Mouse (Mus musculus) heart, postnatal 25 days (tissue): Measurements from ENCODE around the gene Mal. TPM values are rescaled to one million over a fixed set of nuclear protein-coding genes. Genes with fewer than 3 reads are reported as not detected.
A peak's percentile ranks its signal among the peaks of the same experiment; 100 is the strongest.

Experiments used
- DNase-seq: peaks from one replicate; pipeline ENCODE4 v3.0.0; 2022; ENCODE audit warnings: low spot score
- intact Hi-C: fragments of 180-260 bp; cut with DNase I; formaldehyde crosslinking; loops from one replicate; pipeline ENCODE4 v1.15.1; 2025
- total RNA-seq, 2 experiments: library from RNA; stranded (reverse); gene quantifications; 2 replicates each; pipeline ENCODE4 v1.2.3; 2021

The Mal gene
- total RNA-seq: 1 to 10 TPM; 5.5 to 7.2 TPM

DNA sequence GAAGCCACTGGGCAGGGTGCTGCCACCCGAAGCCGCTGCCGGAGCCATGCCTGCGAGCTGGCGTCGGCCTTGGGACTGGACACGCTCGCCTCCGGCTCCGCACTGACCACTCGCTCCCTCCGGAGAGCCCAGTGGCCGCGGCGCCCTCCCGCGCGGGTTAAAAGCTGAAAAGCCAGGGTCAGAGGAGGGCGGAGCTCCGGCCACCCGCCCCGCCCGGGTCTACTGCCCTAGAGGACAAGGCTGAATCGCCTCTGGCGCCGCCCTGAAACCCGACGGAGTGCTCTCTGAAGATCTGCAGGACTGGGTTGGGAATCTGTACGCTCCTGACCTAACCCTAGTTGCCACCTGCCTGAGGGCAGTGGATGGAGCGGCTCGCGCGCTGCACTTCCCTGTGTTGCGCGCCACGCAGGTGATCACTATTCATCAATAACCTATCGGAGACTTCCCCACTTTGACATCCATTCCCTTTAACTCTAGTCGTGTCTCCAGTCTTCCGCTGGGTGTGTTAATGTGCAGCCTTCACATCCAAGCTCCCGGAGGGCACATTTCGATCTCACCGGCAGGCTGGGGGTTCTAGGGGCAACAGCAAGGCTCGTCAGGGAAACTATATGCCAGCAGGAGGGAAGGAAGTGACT is at the start of gene Mal:
TSS of gene Mal (minus strand) at position 610 of the 635 bp plus-strand sequence.
- no peak for DNase-seq
- intact Hi-C loops: no loop called here

DNA sequence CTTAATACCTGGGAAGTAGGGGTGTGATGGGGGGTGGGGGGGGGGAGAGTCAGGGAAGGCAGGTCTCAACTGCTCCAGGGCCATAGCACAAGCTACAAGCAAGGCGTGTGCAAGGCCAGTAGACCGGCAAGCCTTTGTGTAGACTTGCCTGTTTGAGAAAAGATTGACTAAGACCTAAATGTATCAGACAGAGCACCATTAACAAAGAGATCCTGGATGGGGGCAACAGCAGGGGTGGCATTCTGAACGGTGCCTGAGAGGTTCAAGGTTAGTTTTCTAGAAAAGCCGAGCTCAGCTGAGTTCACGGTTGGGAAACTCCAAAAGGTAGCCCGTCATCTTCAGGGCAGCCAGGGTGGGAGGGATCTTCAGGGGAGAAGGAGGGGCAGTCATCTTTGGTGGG is 48.8 kb upstream of the Mal start:
- intact Hi-C loops: no loop called here
- DNase-seq: no peak

DNA sequence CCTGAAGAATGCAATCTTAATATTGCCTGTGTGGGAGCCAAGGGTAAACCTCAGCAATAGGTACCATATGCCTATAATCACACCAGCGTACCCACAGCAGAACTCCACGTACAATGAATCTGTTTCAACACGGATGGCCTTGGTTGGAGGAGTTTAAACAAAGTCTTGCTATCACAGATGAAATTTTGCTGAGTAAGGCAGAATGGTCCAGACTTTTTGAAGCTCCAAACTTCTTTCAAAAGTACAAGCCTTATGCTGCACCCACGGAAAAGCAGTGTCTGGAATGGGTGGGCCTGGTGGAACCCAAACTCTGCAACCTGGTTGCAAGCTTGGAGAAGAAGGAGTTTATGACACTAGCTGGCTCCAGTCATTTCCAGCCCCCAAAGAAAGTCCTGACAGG is 32.7 kb upstream of the Mal start:
- intact Hi-C loops: no loop called here
- no peak for DNase-seq

DNA sequence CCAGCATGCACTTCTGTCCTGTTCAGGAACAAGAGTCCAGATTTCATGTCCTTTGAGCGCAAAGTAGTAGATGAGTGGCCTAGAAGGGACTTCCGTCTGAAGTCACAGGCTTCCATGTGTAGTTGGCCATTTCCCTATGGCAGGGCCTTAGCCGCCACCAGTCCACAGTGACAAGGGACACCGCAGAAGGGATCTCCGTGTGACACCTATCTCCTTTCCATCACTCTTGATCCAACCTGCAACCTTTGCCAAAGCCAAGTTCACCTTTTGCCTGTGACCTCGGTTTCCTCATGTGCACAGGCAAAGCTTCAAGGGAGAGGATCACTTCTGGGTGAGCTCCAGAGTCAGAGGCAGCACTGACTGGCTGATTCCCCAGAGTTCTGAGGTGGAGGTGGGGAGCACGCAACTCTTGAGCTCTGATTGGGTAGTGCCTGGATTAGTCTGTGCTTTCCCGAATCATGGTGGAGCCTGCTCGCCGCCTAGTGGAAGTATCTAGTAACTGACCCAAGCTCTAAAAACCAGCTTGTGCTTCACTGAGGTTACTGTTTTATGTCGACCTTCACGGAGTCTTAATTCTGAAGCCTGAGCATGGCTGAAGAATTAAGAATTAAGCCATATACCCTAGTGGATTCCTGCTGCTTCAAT is 27.3 kb upstream of the Mal start:
- DNase-seq: peak; percentile 12
- intact Hi-C loops: loop anchor here (5.0 kb wide), 1 partner anchor 77 kb away; no protein-coding TSS in a partner anchor

DNA sequence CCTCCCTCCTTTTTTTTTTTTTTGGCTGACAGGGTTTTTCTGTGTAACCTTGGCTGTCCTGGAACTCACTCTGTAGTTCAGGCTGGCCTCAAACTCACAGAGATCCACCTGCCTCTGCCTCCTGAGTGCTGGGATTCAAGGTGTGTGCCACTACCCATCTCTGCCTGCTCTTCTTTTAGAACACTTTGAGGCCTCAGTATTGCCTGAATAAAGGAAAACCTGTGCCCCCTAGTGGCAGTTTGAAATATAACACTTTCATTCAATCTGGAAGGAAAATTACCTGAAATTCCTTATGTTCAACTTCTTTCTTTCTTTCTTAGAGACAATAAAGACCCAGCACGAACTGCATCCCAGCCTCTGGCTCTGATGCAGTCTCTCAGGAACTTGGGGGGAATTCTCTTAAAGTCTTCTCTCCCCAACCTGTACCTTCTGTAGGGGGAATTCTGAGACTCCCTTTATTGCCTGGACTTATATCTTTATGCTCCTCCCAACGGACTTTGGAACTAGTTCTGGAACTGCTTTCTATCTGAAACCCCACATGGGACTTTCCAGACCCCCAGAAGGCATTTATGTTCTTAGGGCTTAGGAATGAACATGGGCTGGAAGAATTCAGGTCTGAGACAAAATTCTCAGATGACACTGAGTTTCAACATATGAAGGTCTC is 11.5 kb upstream of the Mal start:
- DNase-seq: no peak
- intact Hi-C loops: loop anchor here (1.0 kb wide), 1 partner anchor 60 kb away; no protein-coding TSS in a partner anchor

DNA sequence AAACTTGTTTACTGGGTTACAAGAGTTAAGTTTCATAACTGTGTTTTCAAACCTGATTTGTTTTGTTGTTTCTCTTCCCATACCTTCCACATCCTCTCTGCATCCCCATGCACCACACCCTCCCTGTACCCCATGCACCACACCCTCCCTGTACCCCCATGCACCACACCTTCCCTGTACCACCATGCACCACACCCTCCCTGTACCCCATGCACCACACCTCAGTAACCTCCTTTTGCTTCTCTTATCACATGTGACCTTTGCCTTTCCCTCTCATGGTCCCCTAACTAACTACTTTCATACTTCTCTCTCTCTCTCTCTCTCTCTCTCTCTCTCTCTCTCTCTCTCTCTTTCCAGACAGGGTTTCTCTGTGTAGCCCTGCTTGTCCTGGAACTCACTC is 10.5 kb upstream of the Mal start:
- intact Hi-C loops: no loop called here
- DNase-seq: no peak

DNA sequence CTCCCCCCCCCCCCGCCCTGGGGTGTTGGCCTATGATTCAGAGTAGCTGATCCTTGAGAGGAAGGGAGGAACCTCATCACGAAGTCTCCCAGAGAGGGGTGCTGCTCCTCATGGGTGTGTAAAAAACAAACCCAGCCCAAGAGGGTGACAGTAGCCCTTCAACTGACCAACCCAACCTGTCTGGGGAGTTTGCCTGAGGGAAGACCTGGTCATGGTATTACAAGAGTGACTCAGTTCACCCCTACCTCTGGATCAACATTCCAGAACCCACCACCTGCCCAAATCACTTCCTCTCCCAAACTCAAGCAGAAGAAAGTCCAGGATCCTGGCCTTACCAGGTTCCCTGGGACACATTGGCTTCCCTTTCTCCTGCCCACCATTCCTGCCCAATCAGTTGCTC is 6.2 kb upstream of the Mal start:
- intact Hi-C loops: no loop called here
- DNase-seq: no peak

DNA sequence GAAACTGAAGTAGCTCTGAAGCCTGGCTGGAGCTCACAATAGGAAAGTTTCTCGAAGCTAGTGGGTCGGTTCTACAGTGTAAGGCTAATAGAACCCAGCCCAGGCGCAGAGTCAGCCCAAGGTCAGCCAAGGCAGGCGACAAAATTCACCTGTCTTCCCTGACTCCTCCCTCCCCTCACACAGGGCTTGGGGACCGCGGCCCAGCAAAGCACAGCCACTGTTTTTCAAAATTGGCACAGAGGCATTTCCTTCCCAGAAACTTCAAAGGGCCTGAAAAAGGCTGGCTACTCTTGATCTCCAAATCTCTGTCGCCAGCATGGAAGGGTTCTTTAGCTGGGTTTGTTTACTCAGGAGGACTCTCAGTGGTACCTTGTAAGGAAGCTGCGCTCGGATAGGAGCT is 1.1 kb downstream of the Mal start:
- intact Hi-C loops: no loop called here

DNA sequence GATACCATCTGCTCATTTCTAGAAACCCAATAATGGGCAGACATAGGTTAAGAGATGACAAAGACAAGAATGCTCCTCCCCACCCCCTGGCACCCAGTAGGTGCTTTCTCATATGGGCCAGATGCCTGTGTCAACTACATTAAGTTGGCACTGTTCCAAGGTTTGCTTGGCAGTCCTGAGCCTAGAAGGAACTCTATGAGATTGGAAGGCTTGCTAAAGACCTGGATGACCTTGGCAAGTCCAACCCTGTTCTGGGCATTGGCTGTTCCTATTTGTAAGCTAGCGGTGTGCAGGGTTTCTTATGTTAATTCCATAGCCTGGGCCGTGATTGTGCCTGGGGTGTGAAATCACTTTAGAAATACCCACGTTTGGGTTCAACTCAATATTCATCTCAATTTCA is 1.7 kb downstream of the Mal start:
- intact Hi-C loops: no loop called here
- no peak for DNase-seq

More for the DNA sequence above, 1.1 kb downstream of the Mal start:
- no peak for DNase-seq

DNA sequence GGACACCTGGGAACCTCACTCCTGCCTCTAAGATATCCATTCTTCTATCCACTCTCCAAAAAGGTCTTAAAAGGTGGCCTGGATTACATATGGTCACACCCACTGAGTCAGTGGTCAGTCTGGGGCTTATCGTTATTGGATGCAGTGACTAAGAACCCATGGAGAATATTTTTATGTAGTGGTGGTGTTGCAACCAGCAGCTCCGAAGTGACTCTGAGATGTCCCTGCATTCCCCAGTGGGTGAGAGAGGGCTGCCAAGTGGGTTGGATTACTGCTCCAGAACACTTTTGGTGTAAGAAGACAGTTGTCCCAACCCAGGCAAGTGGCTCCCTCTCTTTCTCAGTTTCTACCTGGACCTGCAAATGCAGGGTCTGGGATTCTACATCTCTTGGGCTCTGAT is 3.7 kb downstream of the Mal start:
- DNase-seq: no peak
- intact Hi-C loops: no loop called here

DNA sequence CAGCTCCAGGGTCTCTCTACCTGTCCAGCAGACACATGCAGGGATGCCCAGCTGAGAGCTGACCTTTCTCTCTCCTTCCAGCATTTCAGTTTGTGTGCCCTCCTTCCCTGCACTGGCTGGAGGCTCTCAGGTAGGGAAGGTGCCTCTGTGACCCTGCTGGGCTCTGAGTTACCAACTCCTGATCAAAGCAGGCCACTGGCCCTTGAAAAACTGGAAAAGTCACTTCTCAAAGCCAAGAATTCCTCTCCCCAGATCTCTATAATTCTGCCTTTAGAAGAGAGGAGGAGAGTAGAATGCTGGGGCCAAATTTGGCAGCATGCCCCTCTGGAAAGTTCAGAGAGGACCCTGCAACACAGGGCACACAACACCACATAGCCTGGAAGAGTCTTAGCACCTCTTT is 4.2 kb downstream of the Mal start:
- intact Hi-C loops: no loop called here
- DNase-seq: no peak

DNA sequence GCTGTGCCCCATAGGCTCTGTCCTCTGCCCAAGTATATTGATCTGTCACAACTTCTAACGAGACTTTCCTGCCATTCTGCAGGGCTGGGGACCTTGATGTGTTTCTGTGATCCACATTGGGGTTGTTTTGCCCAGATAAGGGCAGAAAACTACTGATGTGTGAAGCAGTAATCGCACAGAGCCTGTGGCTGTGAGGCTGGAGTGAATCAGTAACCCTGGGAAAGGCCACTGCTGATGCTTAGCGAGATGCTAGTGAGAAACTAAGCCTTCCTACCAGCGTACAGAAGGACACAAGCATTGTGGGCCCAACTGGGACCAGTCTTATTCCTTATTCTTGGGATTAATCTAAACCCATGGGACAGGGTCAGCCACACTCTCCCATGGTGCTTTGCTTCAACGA is 4.9 kb downstream of the Mal start:
- DNase-seq: no peak
- intact Hi-C loops: no loop called here

DNA sequence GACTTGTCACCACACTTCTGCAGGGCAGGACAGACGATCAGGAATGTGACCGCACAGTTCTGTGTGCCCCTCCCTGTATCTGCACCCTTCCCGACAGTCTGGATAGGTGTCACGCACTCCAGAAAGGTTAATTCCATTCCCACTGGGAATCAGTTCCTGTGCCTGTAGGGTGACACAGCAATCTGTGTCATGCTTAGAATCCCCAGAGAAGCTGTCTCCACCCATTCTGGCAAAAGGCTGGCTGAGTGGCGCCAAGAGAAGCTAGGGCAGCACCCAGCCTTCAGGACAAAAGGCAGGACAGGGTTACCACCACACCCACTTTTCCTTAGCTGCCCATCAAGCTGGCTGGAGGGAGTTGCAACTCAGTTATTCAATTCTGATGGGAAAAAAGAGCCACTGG is 6.6 kb downstream of the Mal start:
- intact Hi-C loops: no loop called here
- DNase-seq: no peak

DNA sequence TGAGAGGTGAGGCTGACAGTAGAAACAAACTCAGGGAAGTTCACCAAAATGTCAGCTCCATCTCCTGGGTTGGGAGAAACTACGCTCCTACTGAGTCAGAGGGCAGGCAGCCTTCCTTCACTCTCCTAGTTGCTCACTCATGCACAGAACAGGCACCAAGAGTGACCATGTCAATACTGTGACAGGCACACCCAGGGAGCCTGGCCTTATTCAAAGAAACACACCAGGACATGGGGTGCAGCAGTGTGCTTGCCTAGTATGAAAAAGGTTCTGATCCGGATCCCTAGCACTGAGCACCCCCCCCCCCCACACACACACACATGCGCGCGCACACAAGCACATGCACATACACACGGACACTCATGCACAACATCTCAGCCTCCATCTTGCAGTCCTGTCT is 8.3 kb downstream of the Mal start:
- intact Hi-C loops: no loop called here
- no peak for DNase-seq

DNA sequence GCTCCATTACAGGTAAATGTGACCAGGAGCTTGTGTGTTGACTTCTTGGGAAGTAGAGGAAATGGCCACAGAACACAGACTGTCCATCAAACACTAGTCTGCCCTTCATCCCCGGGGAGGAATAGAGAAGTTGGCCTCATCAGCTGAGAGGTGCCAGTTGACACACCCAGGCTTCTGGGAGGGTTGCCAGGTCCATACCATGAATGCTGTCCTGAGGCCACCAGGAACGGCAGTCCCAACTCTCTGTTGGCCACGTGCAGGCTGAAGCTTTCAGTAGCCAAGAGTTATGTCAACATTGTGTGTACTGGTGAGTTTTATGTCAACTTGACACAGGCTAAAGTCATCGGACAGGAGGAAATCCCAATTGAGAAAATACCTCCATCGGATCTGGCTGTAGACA is 9.6 kb downstream of the Mal start:
- no peak for DNase-seq
- intact Hi-C loops: no loop called here

DNA sequence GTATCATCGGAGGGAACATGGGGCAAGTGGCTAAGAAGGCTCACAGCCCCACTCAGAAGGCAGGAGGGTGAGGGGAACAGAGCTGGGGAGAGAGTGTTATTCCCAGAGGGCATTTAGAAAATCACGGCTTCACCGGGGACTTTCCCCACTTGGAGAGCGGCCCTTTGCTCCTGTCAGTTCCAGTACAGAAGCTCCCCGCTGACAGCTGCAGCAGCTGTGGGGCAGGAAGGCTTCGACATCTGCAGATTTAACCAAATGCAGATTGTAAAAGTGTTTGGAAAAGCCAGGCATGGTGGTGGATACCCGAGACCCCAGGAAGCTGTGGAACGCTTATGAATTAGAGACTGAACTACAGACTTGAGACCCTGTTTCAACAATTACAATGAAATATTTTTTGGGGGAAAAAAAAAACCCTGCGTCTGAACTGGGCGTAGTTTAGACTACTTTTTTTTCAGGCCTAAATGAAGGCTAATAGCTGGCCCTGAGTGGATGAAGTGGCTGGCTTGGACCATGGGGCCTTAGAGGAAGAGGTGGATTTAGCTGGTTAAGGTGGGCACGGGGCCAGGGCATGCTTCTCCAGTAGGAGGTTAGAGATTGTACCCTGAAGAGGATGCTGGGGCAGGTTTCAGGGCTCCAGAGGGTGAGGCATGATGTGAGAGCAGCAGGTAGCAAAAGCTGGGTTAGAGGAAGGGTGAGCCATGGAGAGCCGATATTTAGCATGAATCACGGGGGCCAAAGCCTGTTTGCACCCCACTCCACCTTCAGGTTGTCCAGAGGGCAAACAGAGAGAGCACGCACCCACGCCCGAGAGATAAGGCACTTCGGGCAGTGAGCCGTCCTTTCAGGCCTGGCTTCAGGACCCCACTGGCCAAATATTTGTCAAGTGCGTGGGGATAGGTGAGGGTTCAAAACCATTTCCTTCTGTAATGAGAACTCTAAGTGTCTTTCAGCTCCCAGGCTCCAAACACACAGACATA is 12.5 kb downstream of the Mal start:
- intact Hi-C loops: no loop called here
- DNase-seq: no peak

DNA sequence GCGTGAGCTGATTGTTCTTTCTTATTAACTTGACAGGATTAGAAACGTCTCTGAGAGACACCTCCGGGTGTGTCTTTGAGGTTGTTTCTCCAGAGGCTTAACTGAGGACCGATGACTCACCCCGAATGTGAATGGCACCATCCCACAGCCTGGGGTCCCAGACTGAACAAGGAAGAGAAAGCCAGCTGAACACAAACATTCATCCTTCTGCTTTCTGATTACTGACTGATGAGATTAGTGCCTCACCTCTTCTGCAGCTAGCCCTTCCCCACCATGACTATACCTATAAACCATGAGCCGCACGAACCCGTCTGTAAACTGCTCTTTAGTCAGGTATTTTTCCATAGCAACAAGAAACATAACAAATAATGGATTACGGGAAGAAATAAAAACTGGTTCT is 17.5 kb downstream of the Mal start:
- no peak for DNase-seq
- intact Hi-C loops: no loop called here

DNA sequence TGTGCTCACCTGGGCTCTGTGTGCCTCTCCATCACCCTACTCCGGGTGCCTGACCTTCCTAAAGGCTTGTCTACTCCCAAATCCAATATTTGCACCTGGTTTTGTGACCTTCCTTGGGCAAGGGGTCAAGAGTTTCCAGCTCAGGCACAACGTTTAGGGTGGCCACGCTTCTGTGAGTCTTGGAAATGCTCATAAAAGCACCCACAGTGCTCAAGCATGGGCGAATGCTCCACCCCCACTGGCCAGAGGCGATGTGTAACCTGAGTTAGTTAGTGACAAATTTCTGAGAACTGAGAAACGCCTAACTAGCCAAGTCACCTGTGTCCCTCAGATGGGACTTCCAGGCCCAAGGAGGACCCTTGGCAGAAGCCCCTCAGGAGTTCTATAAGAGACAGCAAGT is 20.9 kb downstream of the Mal start:
- intact Hi-C loops: no loop called here
- no peak for DNase-seq

DNA sequence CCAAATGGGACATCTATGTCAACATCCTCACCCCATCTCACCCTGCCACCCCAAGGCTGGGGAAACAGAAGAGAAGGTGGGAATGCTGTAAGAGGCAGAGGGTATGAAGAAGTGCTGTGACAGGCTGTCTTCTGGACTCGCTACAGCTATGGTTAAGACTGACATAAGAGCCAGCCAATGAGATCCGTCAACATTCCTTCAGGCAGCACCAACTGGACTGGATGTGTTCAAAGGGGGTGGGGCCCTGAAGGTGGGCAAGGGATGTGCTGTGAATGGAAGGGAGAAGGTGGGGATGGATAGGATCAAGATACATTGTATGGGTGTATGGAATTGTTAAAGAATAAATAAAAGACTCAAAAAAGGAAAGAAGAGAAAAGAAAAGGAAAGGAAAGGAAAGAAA is 23.9 kb downstream of the Mal start:
- intact Hi-C loops: no loop called here
- no peak for DNase-seq

DNA sequence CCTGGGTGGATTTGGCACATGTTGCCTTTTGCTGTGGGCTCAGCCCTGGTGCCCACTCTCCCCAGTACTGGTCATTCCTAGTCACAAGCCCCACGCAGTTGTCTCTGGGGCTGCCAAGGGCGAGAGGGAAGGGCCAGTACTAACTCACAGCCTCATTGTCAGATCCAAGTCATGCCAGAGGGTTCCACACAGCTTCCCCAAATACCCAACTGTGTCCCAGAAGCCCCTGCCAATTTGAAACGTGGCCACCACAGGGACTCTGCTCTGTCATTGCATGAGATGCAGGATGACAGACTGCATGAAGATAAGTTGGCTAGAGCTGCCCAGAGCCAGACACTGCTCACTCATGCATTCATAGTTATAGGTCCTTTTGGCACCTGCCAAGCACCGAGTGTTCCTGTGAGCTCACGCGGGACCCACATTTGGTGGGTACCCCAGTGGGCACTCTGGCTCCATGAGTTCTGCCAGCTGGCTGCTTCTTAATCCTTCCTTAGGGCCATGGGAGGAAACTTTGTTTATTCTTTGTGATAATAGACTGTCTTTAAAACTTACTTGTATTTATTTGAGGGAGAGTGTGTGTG is 28.4 kb downstream of the Mal start:
- intact Hi-C loops: no loop called here
- DNase-seq: no peak
